Mouse (Mus musculus): Measurements from ENCODE around the gene Vwa3b.

GRCm38 (mm10) chr1:37151896-37152295 is 125.5 kb downstream of the Vwa3b start:
- TF ChIP-seq HCFC1 (IDR thresholded peaks at IDR 0.05; ENCODE audit: borderline replicate concordance, insufficient read depth, low read length) (no peak), ZC3H11A (IDR thresholded peaks at IDR 0.05; ENCODE audit: borderline replicate concordance, low read depth, low read length) (0 out of 2 replicates have a peak, but pooled peaks have one; percentile 26)

All from ES-E14 (cell line).